Mouse (Mus musculus) hindbrain, embryonic 13.5 days (tissue): ENCODE data around the gene Nup210l. TPM values are rescaled to one million over a fixed set of nuclear protein-coding genes. Genes with fewer than 3 reads are reported as not detected.
"Not testable (repeated sequence)": the region's sequence is repeated elsewhere in the genome, so short reads cannot be mapped to it uniquely, and the experiment has no call there.

Experiments used
- ATAC-seq: fragments of 200-750 bp; cut with Nextera tagmentation; 2 replicates; pipeline ENCODE4 v1.8.0; 2017; ENCODE audit warnings: moderate TSS enrichment; ENCODE audit not compliant: low FRiP score
- H3K27ac ChIP-seq: fragments of 300-500 bp; sonication (generic); 2 replicates; pipeline ENCODE4 v1.5.1; 2015; ENCODE audit warnings: inconsistent platforms, mild to moderate bottlenecking, moderate library complexity
- H3K27me3 ChIP-seq: fragments of 300-500 bp; sonication (generic); 2 replicates; pipeline ENCODE4 v1.6.1; 2015; ENCODE audit warnings: mild to moderate bottlenecking, inconsistent platforms
- H3K36me3 ChIP-seq: fragments of 300-500 bp; sonication (generic); 2 replicates; pipeline ENCODE4 v1.6.1; 2015; ENCODE audit warnings: mild to moderate bottlenecking, inconsistent platforms
- H3K4me1 ChIP-seq: fragments of 300-500 bp; sonication (generic); replicated peaks from 2 replicates; pipeline ENCODE4 v1.6.1; 2015; ENCODE audit warnings: inconsistent platforms
- H3K4me2 ChIP-seq: fragments of 300-500 bp; sonication (generic); 2 replicates; pipeline ENCODE4 v1.6.1; 2015; ENCODE audit warnings: inconsistent platforms, mild to moderate bottlenecking, moderate library complexity
- H3K4me3 ChIP-seq: fragments of 300-500 bp; sonication (generic); 2 replicates; pipeline ENCODE4 v1.5.1; 2015; ENCODE audit warnings: mild to moderate bottlenecking, inconsistent platforms
- H3K9ac ChIP-seq: fragments of 300-500 bp; sonication (generic); 2 replicates; pipeline ENCODE4 v1.6.1; 2015; ENCODE audit warnings: mild to moderate bottlenecking, inconsistent platforms
- H3K9me3 ChIP-seq: fragments of 300-500 bp; sonication (generic); 2 replicates; pipeline ENCODE4 v1.6.1; 2016; ENCODE audit warnings: inconsistent platforms
- WGBS: fragments of 180-500 bp; shearing (Covaris S2); methylation state at CpG from one replicate; pipeline ENCODE4 v1.1.7; 2015; 5-methylcytosine and 5-hydroxymethylcytosine counted together
- polyA plus RNA-seq: library from polyadenylated mRNA; unstranded; fragments of >200 nt; fragmentation: Nextera tagmentation; extraction: Ambion mirVana; gene quantifications from 2 replicates; pipeline ENCODE4 v1.2.1, GENCODE M21; 2015

The Nup210l gene
- polyA plus RNA-seq, 1 experiment from 2014 or later = 0.31 TPM

DNA sequence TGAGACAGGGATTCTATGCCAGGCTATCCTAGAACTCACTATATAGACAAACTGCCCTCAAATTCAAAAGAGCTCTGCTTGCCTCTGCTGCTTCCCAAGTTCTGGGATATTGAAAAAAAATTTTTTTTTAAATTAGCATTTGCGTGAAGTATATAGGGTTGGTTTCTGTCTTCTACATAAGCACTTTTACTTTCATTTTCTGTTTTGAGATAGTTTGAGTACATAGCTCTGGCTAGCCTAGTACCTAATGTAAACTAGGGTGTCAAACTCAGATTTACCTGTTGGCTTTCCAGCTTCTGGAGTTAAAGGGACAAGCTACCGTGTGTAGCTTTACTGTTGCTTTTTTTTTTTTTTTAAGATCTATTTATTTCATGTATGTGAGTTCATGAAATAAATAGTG, 2.3 kb upstream of the Nup210l start:
- H3K4me2 ChIP-seq = no peak overlapping the region
- H3K27me3 ChIP-seq = no peaks in the 10 kb centered on the region
- peaks cover 33% of the 10 kb centered on the region for H3K36me3 ChIP-seq
- H3K9ac ChIP-seq = no peak overlapping the region
- no peak overlapping the region for H3K27ac ChIP-seq
- no peak for ATAC-seq
- WGBS = 98% methylated on average over 2 of the region's 2 CpGs
- no peak overlapping the region for H3K4me3 ChIP-seq
- H3K9me3 ChIP-seq = no peaks in the 10 kb centered on the region
- H3K4me1 ChIP-seq = no peaks in the 10 kb centered on the region

DNA sequence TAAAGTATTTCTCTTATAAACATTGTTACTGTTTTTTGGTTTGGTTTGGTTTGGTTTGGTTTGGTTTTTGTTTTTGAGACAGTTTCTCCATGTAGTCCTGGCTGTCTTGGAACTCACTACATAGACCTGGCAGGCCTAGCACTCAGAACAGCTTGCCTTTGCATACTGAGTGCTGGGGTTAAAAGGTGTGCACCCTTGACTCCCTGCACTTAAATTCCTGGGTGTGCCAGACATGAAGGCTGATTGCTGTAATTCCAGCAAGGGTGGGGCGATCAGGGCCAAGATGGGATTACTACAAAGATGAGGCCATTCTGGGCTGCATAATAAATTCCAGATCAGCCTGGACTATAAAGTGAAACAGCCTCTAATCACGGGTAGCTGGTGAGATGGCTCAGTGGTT, 1.7 kb upstream of the Nup210l start:
- H3K36me3 ChIP-seq = peaks cover 31% of the 10 kb centered on the region
- WGBS = 82% methylated on average over 2 of the region's 2 CpGs
- ATAC-seq = no peak

DNA sequence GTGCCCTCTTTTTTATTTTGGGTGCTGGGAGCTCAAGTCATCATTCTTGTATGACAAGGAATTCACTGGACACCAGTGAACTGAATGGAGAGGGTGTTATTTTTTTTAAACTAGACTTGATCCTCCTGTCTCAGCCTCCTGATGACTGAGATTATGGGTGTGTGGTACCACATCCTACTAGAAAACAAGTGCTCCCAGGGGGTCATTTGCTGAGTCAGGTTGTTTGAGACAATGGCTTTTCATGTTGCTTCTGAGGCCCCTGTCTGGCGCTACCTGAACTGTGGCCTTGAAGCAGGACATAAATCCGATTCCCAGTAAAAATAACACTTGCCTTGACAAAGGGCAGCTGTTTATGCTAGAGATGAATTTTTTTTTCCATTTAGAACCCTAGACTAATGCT, 756 bp upstream of the Nup210l start:
- Histone ChIP-seq H3K36me3 (peaks cover 23% of the 10 kb centered on the region), H3K4me1 (no peaks in the 10 kb centered on the region), H3K27ac (no peak overlapping the region), H3K9me3 (no peaks in the 10 kb centered on the region), H3K4me3 (no peak overlapping the region), H3K4me2 (no peak overlapping the region), H3K9ac (no peak overlapping the region), H3K27me3 (no peaks in the 10 kb centered on the region)
- 82% methylated on average over 2 of the region's 2 CpGs for WGBS
- no peak for ATAC-seq

More for the DNA sequence above, 1.7 kb upstream of the Nup210l start:
- no peaks in the 10 kb centered on the region for H3K27me3 ChIP-seq
- no peak overlapping the region for H3K9ac ChIP-seq
- no peak overlapping the region for H3K4me3 ChIP-seq
- no peak overlapping the region for H3K27ac ChIP-seq
- no peak overlapping the region for H3K4me2 ChIP-seq
- no peaks in the 10 kb centered on the region for H3K4me1 ChIP-seq
- H3K9me3 ChIP-seq = no peaks in the 10 kb centered on the region

DNA sequence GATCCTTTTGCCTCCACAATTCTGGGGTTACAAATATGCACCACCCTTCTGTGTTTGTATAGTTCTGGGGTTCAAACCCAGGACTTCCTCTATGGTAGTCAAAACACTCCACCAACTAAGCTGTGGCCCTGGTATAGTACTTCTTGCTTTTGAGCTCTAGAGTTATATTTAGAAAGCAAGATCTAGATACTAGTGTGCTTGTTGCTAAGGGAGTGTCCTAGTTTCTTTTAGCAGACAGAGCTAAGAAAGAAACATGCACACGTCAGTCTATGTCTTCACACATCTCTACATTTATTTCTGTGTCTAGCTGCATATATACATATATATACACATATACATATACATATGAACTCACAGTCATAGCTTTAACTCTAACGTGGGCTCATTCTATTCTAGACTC, 7.8 kb downstream of the Nup210l start:
- no peak overlapping the region for H3K9ac ChIP-seq
- 83% methylated on average over 2 of the region's 2 CpGs for WGBS
- H3K27me3 ChIP-seq = no peaks in the 10 kb centered on the region

DNA sequence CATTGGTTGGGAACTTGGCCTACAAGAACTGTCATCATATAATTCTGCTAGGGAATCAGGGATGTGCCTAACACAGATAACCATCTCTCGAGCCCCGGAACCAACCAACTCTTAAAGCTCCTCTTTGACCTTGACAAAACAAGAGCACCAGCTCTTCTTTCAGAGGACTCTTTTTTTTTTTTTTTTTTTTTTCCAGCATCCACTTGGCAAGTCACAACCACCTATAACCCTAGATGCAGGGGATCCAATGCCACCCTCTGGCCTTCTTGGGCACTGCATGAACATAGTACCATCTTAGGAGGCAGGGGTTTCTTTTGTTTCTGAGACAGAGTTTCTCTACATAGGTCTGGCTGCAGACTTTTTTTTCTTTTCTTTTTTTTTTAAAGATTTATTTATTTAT, 10.4 kb downstream of the Nup210l start:
- Histone ChIP-seq H3K36me3 (no peaks in the 10 kb centered on the region), H3K4me1 (no peaks in the 10 kb centered on the region), H3K9me3 (no peaks in the 10 kb centered on the region), H3K9ac (no peak overlapping the region), H3K4me2 (no peak overlapping the region), H3K4me3 (no peak overlapping the region), H3K27ac (no peak overlapping the region), H3K27me3 (no peaks in the 10 kb centered on the region)
- WGBS = 94% methylated on average over 2 of the region's 2 CpGs
- no peak for ATAC-seq

More for the DNA sequence above, 7.8 kb downstream of the Nup210l start:
- no peaks in the 10 kb centered on the region for H3K4me1 ChIP-seq
- H3K9me3 ChIP-seq = no peaks in the 10 kb centered on the region
- ATAC-seq = no peak
- H3K4me2 ChIP-seq = no peak overlapping the region
- H3K27ac ChIP-seq = no peak overlapping the region
- H3K36me3 ChIP-seq = no peaks in the 10 kb centered on the region
- no peak overlapping the region for H3K4me3 ChIP-seq

DNA sequence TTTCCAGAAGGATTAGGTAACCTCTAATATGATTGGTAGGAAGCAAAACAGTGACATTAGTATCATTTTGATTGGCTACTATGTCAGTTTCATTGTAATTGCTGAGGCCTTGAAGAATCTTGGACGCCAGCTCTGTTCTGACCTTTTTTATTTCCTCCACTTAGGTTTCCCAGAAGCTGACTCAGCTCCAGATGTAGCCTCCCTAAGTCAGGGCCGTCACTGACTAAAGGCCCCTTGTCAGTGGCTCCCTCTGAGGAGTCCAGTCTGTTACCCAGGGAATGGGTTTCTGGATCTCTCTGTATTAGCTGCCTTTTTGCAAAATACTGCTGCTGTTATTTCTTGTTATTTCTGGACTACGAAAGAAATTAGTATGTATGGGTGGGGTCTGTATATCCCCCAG, 11.6 kb downstream of the Nup210l start:
- no peak overlapping the region; the same call in 1 of the 2 replicates for H3K27ac ChIP-seq
- no peaks in the 10 kb centered on the region for H3K27me3 ChIP-seq
- no peak overlapping the region for H3K4me3 ChIP-seq
- H3K4me1 ChIP-seq = no peaks in the 10 kb centered on the region
- 82% methylated on average over 3 of the region's 3 CpGs for WGBS
- H3K9ac ChIP-seq = no peak overlapping the region
- no peaks in the 10 kb centered on the region for H3K9me3 ChIP-seq
- H3K36me3 ChIP-seq = no peaks in the 10 kb centered on the region
- H3K4me2 ChIP-seq = no peak overlapping the region
- no peak for ATAC-seq

DNA sequence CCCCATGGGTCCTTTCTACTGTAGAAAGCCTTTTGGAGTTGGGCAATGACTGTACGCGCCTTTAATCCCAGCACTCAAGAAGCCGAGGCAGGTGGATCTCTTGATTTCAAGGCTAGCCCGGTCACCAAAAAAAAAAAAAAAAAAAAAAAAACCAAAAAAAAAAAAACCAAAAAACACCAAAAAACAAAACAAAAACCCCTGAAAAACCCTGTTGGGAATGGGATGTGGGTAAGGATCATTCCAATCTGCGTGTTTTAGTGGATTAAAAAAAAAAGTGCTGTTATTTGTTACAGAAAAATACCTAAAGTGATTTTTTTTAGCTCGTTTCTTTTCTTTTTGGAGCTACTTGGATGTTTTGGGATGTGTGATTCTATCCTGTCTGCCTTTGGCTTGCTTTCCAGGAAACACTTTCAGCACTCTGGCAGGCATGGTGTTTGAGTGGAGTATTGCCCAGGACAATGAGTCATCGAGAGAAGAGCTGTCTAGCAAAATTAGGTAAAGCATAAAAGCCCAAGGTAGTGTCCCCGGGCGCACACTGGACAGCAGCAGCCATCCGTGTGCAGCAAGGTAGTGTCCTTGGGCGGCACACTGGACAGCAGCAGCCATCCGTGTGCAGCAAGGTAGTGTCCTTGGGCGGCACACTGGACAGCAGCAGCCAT, 14.3 kb downstream of the Nup210l start:
- 95% methylated on average over 13 of the region's 13 CpGs for WGBS
- H3K4me1 ChIP-seq = no peaks in the 10 kb centered on the region
- ATAC-seq = no peak
- H3K27ac ChIP-seq = no peak overlapping the region
- H3K9ac ChIP-seq = no peak overlapping the region
- no peaks in the 10 kb centered on the region for H3K27me3 ChIP-seq
- H3K4me2 ChIP-seq = no peak overlapping the region
- no peaks in the 10 kb centered on the region for H3K36me3 ChIP-seq
- H3K4me3 ChIP-seq = no peak overlapping the region
- no peaks in the 10 kb centered on the region for H3K9me3 ChIP-seq

DNA sequence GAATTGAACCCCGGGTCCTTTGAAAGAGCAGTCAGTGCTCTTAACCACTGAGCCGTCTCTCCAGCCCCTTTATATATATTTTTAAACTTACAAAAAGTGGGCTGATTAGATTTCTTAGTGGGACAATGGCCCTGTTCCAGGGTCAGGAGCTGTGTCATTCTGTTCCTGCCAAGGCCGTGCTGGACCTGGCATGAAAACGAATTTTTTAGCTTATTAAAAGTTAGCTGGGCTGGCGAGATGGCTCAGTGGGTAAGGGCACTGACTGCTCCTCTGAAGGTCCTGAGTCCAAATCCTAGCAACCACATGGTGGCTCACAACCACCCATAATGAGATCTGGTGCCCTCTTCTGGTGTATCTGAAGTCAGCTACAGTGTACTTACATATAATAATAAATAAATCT, 18.1 kb downstream of the Nup210l start:
- H3K36me3 ChIP-seq, H3K9ac ChIP-seq, ATAC-seq, H3K4me2 ChIP-seq, H3K27me3 ChIP-seq, H3K9me3 ChIP-seq, H3K4me1 ChIP-seq, H3K27ac ChIP-seq, H3K4me3 ChIP-seq: not testable (repeated sequence)
- WGBS = 79% methylated on average over 5 of the region's 5 CpGs

DNA sequence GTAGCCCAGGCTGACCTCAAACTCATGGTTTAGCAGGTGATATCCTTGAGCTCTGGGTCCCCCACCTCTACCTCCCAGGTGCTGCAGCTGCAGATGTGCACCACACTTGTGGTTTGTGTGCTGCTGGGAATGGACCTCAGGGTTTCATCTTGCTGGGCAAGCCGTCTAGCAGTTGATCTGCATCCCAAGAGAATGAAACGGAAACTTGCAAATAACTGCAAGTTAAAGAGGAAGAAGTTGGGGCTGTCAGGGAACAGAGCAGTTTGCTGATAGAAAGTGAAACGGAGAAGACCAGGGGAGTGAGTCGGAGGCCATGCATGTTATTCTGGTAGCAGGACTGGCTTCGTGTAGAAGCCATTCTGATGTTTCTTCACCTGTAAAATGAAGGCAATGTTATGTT, 21.8 kb downstream of the Nup210l start:
- 88% methylated on average over 5 of the region's 5 CpGs for WGBS
- Histone ChIP-seq H3K4me3 (no peak overlapping the region), H3K9ac (no peak overlapping the region), H3K4me1 (no peaks in the 10 kb centered on the region), H3K27me3 (no peaks in the 10 kb centered on the region), H3K36me3 (no peaks in the 10 kb centered on the region), H3K27ac (no peak overlapping the region), H3K9me3 (no peaks in the 10 kb centered on the region), H3K4me2 (no peak overlapping the region)
- no peak for ATAC-seq

DNA sequence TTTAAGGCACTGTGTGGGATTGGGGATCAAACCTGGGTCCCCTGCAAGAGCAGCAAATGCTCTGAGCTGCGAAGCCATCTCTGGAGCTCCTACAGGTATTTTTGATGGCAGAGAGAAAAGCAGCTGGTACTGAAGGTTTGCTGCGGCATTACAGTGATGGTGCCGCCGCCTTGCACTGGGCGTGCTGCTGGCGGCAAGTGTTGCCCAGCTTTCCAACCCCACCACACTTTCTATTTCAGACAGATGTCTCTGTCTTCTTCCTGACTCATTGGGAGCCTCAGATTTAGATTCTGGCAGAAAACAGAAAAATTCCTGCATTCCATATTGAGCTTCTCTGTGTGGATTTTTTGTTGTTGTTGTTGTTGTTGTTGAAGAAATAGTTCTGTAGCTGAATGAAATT, 23.9 kb downstream of the Nup210l start:
- H3K27ac ChIP-seq = no peak overlapping the region
- WGBS = 93% methylated on average over 6 of the region's 6 CpGs
- no peak overlapping the region for H3K9ac ChIP-seq
- no peaks in the 10 kb centered on the region for H3K27me3 ChIP-seq
- H3K4me1 ChIP-seq = no peaks in the 10 kb centered on the region
- no peaks in the 10 kb centered on the region for H3K36me3 ChIP-seq
- H3K4me2 ChIP-seq = no peak overlapping the region
- no peaks in the 10 kb centered on the region for H3K9me3 ChIP-seq
- no peak overlapping the region for H3K4me3 ChIP-seq
- ATAC-seq = no peak

DNA sequence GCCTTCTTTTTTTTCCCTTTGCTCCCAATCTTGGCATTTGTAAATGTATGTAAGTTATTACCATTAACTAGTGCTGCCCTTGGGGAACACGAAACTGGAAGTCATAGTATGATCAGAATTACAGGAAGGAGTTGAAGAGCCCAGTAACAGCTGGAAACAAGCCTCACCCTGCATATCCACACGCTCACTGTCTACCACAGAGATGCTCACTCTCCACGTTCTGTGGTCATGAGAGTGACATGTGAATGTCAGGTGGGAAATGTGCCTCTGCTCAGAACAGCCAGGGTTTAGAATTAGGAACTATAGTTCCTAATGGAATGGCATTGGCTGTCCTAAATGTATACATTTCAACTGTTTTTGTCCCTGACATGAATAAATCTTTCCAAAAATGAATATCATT, 28.8 kb downstream of the Nup210l start:
- no peak overlapping the region for H3K4me2 ChIP-seq
- no peaks in the 10 kb centered on the region for H3K36me3 ChIP-seq
- H3K27me3 ChIP-seq = no peaks in the 10 kb centered on the region
- ATAC-seq = no peak
- no peak overlapping the region for H3K27ac ChIP-seq
- H3K9me3 ChIP-seq = no peaks in the 10 kb centered on the region
- no peaks in the 10 kb centered on the region for H3K4me1 ChIP-seq
- no peak overlapping the region for H3K4me3 ChIP-seq
- no peak overlapping the region for H3K9ac ChIP-seq
- WGBS = 78% methylated on average over 3 of the region's 3 CpGs

DNA sequence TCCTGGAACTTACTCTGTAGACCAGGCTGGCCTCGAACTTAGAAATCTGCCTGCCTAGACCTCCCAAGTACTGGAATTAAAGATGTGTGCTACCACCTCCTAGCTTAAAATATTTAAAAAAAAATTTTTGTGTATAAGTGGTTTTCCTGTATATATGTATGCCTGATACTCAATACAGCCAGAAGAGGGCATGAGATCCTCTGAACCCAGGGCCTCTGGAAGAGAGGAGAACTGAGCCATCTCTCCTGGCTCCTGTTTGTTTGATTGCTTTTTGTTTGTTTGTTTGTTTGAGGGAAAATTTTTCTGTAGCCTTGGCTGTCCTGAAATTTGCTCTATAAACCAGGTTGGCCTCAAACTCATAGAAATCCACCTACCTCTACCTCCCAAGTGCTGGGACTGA, 29.4 kb downstream of the Nup210l start:
- Histone ChIP-seq H3K4me2 (no peak overlapping the region), H3K4me3 (no peak overlapping the region), H3K36me3 (no peaks in the 10 kb centered on the region), H3K9me3 (no peaks in the 10 kb centered on the region), H3K4me1 (no peaks in the 10 kb centered on the region), H3K27me3 (no peaks in the 10 kb centered on the region), H3K27ac (no peak overlapping the region), H3K9ac (no peak overlapping the region)
- WGBS = 100% methylated on average over 1 of the region's 1 CpGs
- ATAC-seq = no peak

DNA sequence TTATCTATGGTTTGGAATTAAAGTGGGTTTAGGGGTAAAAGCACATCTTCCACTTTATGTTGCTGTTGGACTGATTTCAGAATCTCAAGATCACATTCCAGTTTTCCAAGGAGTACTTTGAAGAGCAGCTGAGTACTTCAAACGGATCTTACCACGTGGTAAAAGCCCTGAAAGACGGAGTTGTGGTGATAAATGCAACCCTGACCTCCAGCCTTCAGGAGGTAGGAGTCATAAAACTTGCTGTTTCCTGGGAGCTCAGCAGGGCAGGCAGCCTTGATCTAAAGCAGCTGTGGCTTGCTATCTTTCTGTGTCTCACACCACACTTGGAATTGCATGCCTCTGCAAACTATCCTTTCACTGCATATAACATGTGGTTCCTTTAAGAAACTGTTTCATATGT, 30.6 kb downstream of the Nup210l start:
- WGBS = 61% methylated on average over 3 of the region's 3 CpGs
- H3K4me2 ChIP-seq = no peak overlapping the region
- H3K36me3 ChIP-seq = no peaks in the 10 kb centered on the region
- H3K27ac ChIP-seq = no peak overlapping the region
- ATAC-seq = no peak
- H3K9me3 ChIP-seq = no peaks in the 10 kb centered on the region
- H3K27me3 ChIP-seq = no peaks in the 10 kb centered on the region
- no peak overlapping the region for H3K4me3 ChIP-seq
- H3K4me1 ChIP-seq = no peaks in the 10 kb centered on the region
- no peak overlapping the region for H3K9ac ChIP-seq
